Mouse (Mus musculus) heart, embryonic 12.5 days (tissue): ENCODE measurements around the gene Cdk4. TPM values are rescaled to one million over a fixed set of nuclear protein-coding genes. Genes with fewer than 3 reads are reported as not detected.

ENCODE experiments used
- ATAC-seq: fragments of 200-750 bp; cut with Nextera tagmentation; 2 replicates; pipeline ENCODE4 v1.8.0; 2017; ENCODE audit warnings: moderate TSS enrichment, moderate library complexity; ENCODE audit not compliant: insufficient number of reproducible peaks, low FRiP score
- H3K27ac ChIP-seq: fragments of 300-500 bp; sonication (generic); 2 replicates; pipeline ENCODE4 v1.5.1; 2016; ENCODE audit warnings: mild to moderate bottlenecking, moderate library complexity; ENCODE audit not compliant: poor library complexity, severe bottlenecking
- H3K27me3 ChIP-seq: fragments of 300-500 bp; sonication (generic); replicated peaks from 2 replicates; pipeline ENCODE4 v1.6.1; 2016; ENCODE audit warnings: mild to moderate bottlenecking, moderate library complexity
- H3K36me3 ChIP-seq: fragments of 300-500 bp; sonication (generic); 2 replicates; pipeline ENCODE4 v1.6.1; 2016; ENCODE audit warnings: mild to moderate bottlenecking, moderate library complexity
- H3K4me1 ChIP-seq: fragments of 300-500 bp; sonication (generic); replicated peaks from 2 replicates; pipeline ENCODE4 v1.6.1; 2016; ENCODE audit warnings: mild to moderate bottlenecking
- H3K4me2 ChIP-seq: fragments of 300-500 bp; sonication (generic); 2 replicates; pipeline ENCODE4 v1.6.1; 2016; ENCODE audit warnings: mild to moderate bottlenecking, moderate library complexity
- H3K4me3 ChIP-seq: fragments of 300-500 bp; sonication (generic); 2 replicates; pipeline ENCODE4 v1.5.1; 2016; ENCODE audit warnings: mild to moderate bottlenecking
- H3K9ac ChIP-seq: fragments of 300-500 bp; sonication (generic); 2 replicates; pipeline ENCODE4 v1.6.1; 2016; ENCODE audit warnings: mild to moderate bottlenecking, moderate library complexity
- H3K9me3 ChIP-seq: fragments of 300-500 bp; sonication (generic); replicated peaks from 2 replicates; pipeline ENCODE4 v1.6.1; 2016; ENCODE audit warnings: mild to moderate bottlenecking, moderate library complexity
- WGBS: fragments of 180-500 bp; shearing (Covaris S2); methylation state at CpG from one replicate; pipeline ENCODE4 v1.1.7; 2016; 5-methylcytosine and 5-hydroxymethylcytosine counted together
- polyA plus RNA-seq: library from polyadenylated mRNA; unstranded; fragments of >200 nt; fragmentation: Nextera tagmentation; extraction: Ambion mirVana; gene quantifications from 2 replicates; pipeline ENCODE4 v1.2.1, GENCODE M21; 2016

Gene Cdk4
- polyA plus RNA-seq, 1 experiment from 2014 or later, result 1,080 TPM

DNA sequence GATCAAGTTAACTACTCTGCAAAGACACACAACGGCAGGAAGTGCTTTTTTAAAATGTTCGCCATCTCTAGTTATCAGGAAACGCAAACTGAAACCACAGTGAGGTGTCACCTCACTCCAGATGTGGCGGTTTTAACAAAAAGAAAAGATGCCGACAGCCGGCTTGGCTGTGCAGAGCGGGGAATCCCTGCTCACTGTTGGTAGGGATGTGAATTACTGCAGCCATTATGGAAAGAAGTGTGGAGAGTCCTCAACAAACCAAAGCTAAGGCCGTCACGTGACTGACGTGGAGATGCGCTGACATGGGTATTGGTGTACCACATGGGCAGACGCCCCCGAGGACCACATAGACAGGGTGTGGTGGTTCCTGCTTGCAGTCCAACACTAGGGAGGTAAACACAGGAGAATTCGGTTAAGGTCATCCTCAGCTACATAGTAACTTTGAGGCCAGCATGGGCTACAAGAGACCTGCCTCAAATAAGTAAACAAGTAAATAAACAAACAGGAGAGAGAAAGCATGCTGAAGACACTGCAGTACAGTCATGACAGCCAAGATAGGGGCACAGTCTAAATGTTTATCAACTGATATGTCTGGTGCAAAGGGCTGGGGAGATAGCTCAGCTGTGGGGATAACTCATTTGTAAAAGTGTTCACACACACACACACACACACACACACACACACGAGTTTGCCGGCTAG, 44.4 kb downstream of the Cdk4 start:
- H3K9ac ChIP-seq, result no peak overlapping the region
- 82% methylated on average over 16 of the region's 16 CpGs for WGBS
- H3K4me2 ChIP-seq, result no peak overlapping the region
- ATAC-seq, result no peak
- no peaks in the 10 kb centered on the region for H3K27me3 ChIP-seq
- no peak overlapping the region for H3K27ac ChIP-seq
- no peaks in the 10 kb centered on the region for H3K9me3 ChIP-seq
- peaks cover 13% of the 10 kb centered on the region for H3K36me3 ChIP-seq
- H3K4me1 ChIP-seq, result no peaks in the 10 kb centered on the region
- no peak overlapping the region for H3K4me3 ChIP-seq

DNA sequence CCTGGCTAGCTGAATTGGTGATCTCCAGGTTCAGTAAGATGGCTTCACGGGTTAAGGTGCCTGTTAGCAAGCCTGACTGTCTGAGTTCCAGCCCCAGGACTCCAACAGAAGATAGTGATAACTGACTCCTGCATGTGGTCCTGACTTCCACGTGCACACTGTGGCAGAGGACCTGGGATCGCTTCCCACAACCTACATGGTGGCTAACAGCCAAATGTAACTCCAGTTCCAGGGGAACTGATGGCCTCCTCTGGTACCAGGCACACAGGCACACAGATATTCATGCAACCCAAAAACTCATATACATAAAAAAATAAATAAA, 44.9 kb downstream of the Cdk4 start:
- no peaks in the 10 kb centered on the region for H3K4me1 ChIP-seq
- peaks cover 13% of the 10 kb centered on the region for H3K36me3 ChIP-seq
- no peaks in the 10 kb centered on the region for H3K9me3 ChIP-seq
- H3K4me3 ChIP-seq, result no peak overlapping the region
- no peak overlapping the region for H3K4me2 ChIP-seq
- WGBS, result 63% methylated on average over 3 of the region's 3 CpGs
- ATAC-seq, result no peak
- no peak overlapping the region for H3K9ac ChIP-seq
- no peaks in the 10 kb centered on the region for H3K27me3 ChIP-seq
- no peak overlapping the region for H3K27ac ChIP-seq

DNA sequence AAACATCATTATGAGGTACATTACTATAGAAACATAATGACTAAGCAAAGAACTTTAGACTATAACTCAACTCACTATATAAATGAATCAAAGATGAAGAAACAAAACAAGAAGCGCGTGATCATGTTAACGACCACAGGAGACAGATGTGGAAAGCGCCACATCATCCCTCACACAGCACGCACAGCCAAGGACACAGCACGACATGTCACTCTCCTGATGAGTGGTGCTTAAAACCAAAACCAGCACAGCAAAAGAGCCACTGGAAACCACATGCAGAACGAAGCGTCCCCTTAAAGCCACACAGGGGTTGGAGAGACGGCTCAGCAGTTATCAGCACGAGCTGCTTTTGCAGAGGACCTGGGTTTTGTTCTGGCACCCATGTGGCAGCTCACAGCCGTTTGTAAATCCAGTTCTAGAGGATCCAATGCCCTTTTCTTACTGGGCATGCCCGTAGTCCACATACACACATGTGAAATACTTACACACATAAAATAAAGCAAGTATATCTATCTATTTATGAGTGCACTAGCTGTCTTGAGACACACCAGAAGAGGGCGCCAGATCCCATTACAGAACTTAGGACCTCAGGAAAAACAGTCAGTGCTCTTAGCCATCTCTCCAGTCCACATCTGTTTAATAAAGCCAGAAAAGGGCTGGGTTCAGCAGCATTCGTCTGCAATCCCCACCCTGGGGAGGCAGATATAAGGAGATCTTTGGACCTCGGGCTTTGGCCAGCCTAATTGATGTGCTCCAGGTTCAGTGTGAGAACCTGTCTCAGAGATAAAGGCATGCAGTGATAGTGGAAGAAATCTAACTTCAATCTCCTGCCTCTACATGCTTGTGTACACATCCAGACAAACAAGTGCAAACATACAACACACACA, 47.9 kb downstream of the Cdk4 start:
- 83% methylated on average over 15 of the region's 15 CpGs for WGBS

DNA sequence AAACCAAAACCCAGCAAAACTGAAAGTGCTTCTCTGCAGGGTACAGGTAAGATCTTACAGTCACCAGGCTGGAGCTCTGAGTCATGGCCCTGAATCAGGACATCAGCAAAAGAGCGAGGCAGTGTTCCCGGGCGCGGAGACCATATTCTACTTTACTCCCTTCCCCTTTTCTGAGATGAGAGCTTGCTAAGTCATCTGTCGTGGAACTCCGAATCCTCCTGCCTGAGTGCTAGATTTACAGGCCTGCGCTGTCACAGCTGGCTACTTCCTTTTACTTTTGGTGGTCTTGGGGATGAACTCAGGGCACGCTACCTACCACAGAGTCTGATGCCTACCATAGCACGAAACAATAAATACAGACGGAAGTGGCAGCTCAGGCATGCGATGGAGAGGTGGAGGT, 51.1 kb downstream of the Cdk4 start:
- no peaks in the 10 kb centered on the region for H3K27me3 ChIP-seq
- H3K9me3 ChIP-seq, result no peaks in the 10 kb centered on the region
- 90% methylated on average over 11 of the region's 11 CpGs for WGBS
- no peak overlapping the region for H3K4me3 ChIP-seq
- no peak overlapping the region for H3K9ac ChIP-seq
- ATAC-seq, result no peak
- H3K4me2 ChIP-seq, result no peak overlapping the region
- no peaks in the 10 kb centered on the region for H3K4me1 ChIP-seq
- H3K27ac ChIP-seq, result no peak overlapping the region
- H3K36me3 ChIP-seq, result peaks cover 47% of the 10 kb centered on the region

More for the DNA sequence above, 47.9 kb downstream of the Cdk4 start:
- Histone ChIP-seq H3K9me3 (no peaks in the 10 kb centered on the region), H3K4me3 (no peak overlapping the region), H3K27me3 (no peaks in the 10 kb centered on the region), H3K4me2 (no peak overlapping the region), H3K4me1 (no peaks in the 10 kb centered on the region), H3K27ac (no peak overlapping the region), H3K36me3 (peaks cover 19% of the 10 kb centered on the region), H3K9ac (no peak overlapping the region)
- ATAC-seq, result no peak

DNA sequence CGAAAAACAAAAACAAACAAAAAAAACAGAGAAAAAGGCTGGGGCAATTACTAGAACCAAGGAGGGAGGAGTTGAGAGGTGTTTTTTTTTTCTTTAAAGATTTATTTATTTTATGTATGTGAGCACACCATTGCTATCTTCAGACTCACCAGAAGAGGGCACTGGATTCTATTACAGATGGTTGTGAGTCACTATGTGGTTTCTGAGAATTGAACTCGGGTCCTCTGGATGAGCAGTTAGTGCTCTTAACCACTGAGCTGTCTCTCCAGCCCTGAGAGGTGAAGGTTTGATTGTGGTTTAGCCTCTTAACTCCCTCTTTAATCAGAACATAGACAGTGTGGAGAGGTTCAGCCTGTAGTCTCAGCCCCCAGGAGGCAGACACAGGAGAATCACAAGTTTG, 51.7 kb downstream of the Cdk4 start:
- no peak overlapping the region for H3K27ac ChIP-seq
- H3K36me3 ChIP-seq, result peaks cover 48% of the 10 kb centered on the region
- no peaks in the 10 kb centered on the region for H3K27me3 ChIP-seq
- H3K4me1 ChIP-seq, result peaks cover 2% of the 10 kb centered on the region
- no peak overlapping the region for H3K4me2 ChIP-seq
- no peaks in the 10 kb centered on the region for H3K9me3 ChIP-seq
- H3K9ac ChIP-seq, result no peak overlapping the region
- no peak for ATAC-seq
- WGBS, result 76% methylated on average over 2 of the region's 2 CpGs
- no peak overlapping the region for H3K4me3 ChIP-seq

Other genes starting within 250 kb of the Cdk4 start
- 8.2 and 10.0 TPM in 2 replicates for gene Atp23, start 162.2 kb upstream of the Cdk4 start, polyA plus RNA-seq
- 54.0 and 54.6 TPM in 2 replicates for gene Ctdsp2, start 84.8 kb upstream of the Cdk4 start, polyA plus RNA-seq
- 0.19 and 0.22 TPM in 2 replicates for gene Avil, start 62.8 kb upstream of the Cdk4 start, polyA plus RNA-seq
- gene Tsfm, start 32.7 kb upstream of the Cdk4 start, polyA plus RNA-seq, result 99.2 and 99.4 TPM in 2 replicates
- gene Mettl1, start 22.1 kb upstream of the Cdk4 start, polyA plus RNA-seq, result 37.0 and 37.1 TPM in 2 replicates
- 0.14 and 0.18 TPM in 2 replicates for gene Eef1akmt3, start 22.0 kb upstream of the Cdk4 start, polyA plus RNA-seq
- gene Cyp27b1, start 15.3 kb upstream of the Cdk4 start, polyA plus RNA-seq, result 0.18 TPM in 1 of 2 replicates, not detected in the other
- 0.10 and 0.28 TPM in 2 replicates for gene March9, start 3.4 kb upstream of the Cdk4 start, polyA plus RNA-seq
- gene Tspan31, start 6.7 kb downstream of the Cdk4 start, polyA plus RNA-seq, result 119 and 124 TPM in 2 replicates
- 0.03 TPM in 1 of 2 replicates, not detected in the other for gene Agap2, start 11.8 kb downstream of the Cdk4 start, polyA plus RNA-seq
- gene Os9, start 57.6 kb downstream of the Cdk4 start, polyA plus RNA-seq, result 52.2 and 52.4 TPM in 2 replicates
- gene B4galnt1, start 101.7 kb downstream of the Cdk4 start, polyA plus RNA-seq, result 1.9 and 2.4 TPM in 2 replicates
- gene Slc26a10, start 117.1 kb downstream of the Cdk4 start, polyA plus RNA-seq, result 20.2 and 21.0 TPM in 2 replicates
- 21.3 and 23.1 TPM in 2 replicates for gene Arhgef25, start 126.5 kb downstream of the Cdk4 start, polyA plus RNA-seq
- gene Dtx3, start 132.2 kb downstream of the Cdk4 start, polyA plus RNA-seq, result 74.3 and 75.1 TPM in 2 replicates
- 29.7 and 31.5 TPM in 2 replicates for gene Pip4k2c, start 148.1 kb downstream of the Cdk4 start, polyA plus RNA-seq
- 0.37 and 0.79 TPM in 2 replicates for gene Kif5a, start 199.8 kb downstream of the Cdk4 start, polyA plus RNA-seq
- 133 and 136 TPM in 2 replicates for gene Dctn2, start 202.8 kb downstream of the Cdk4 start, polyA plus RNA-seq
- 13.6 and 14.6 TPM in 2 replicates for gene Mbd6, start 225.5 kb downstream of the Cdk4 start, polyA plus RNA-seq
- gene Mars, start 248.3 kb downstream of the Cdk4 start, polyA plus RNA-seq, result 107 and 110 TPM in 2 replicates